Mouse (Mus musculus): Measurements from ENCODE around the gene Gm26558. TPM values are rescaled to one million over a fixed set of nuclear protein-coding genes. Genes with fewer than 3 reads are reported as not detected.

Gene Gm26558
- total RNA-seq, 4 experiments from 2014 or later = not detected

Other genes starting within 250 kb of the Gm26558 start
- gene Sp5, start 187.2 kb downstream of the Gm26558 start, total RNA-seq (2022) = not detected
- gene Erich2, start 153.3 kb downstream of the Gm26558 start, total RNA-seq (2022) = not detected
- gene Gad1, start 109.0 kb downstream of the Gm26558 start, total RNA-seq (2022) = 1 to 10 TPM in 1 of 4 experiments, under 1 TPM in 3; 0.13 to 1.7 (median 0.44) TPM
- gene Gorasp2, start 532 bp downstream of the Gm26558 start, total RNA-seq (2022) = 10 to 100 TPM; 79.1 to 86.6 (median 82.1) TPM
- 10 to 100 TPM; 37.8 to 44.5 (median 40.8) TPM for gene Tlk1, start 163.6 kb upstream of the Gm26558 start, total RNA-seq (2022)